Mouse (Mus musculus) neutrophil, adult 65 days (primary cell): ENCODE results near the gene Ang4. TPM values are rescaled to one million over a fixed set of nuclear protein-coding genes. Genes with fewer than 3 reads are reported as not detected.

ENCODE experiments used
- total RNA-seq: library from RNA; stranded (reverse); gene quantifications from 2 replicates; pipeline ENCODE4 v1.2.4, GENCODE M21; 2023

Ang4 gene
- not detected in 2 replicates for total RNA-seq

GRCm38 (mm10) chr14:51773490-51773889 lies at the start of gene Ang4:
Gene Ang4 (minus strand): TSS chr14:51773590.

GRCm38 (mm10) chr14:51799746-51800145 lies 26.4 kb upstream of the Ang4 start, which contains the start of gene AY358078:
Gene AY358078 (plus strand): TSS chr14:51800046.

GRCm38 (mm10) chr14:51717083-51717482 lies 56.3 kb downstream of the Ang4 start, which contains the start of gene Gm5800:
Gene Gm5800 (minus strand): TSS chr14:51717183.

Other genes with a start within 250 kb of the Ang4 start
- not detected in 2 replicates for gene Gm5622, start 220.8 kb downstream of the Ang4 start, total RNA-seq
- not detected in 2 replicates for gene Gm17175, start 199.5 kb downstream of the Ang4 start, total RNA-seq
- gene Gm17174, start 181.5 kb downstream of the Ang4 start, total RNA-seq, result not detected in 2 replicates
- not detected in 2 replicates for gene Gm17078, start 162.3 kb downstream of the Ang4 start, total RNA-seq
- not detected in 2 replicates for gene Gm4181, start 137.9 kb downstream of the Ang4 start, total RNA-seq
- not detected in 2 replicates for gene Gm17079, start 78.1 kb downstream of the Ang4 start, total RNA-seq
- not detected in 2 replicates for gene Gm5800, start 56.4 kb downstream of the Ang4 start, total RNA-seq
- not detected in 2 replicates for gene AY358078, start 26.5 kb upstream of the Ang4 start, total RNA-seq
- gene Ear6, start 80.1 kb upstream of the Ang4 start, total RNA-seq, result 1.0 TPM in 1 of 2 replicates, not detected in the other
- gene Mettl17, start 111.3 kb upstream of the Ang4 start, total RNA-seq, result 14.5 and 25.6 TPM in 2 replicates
- 0.16 and 0.32 TPM in 2 replicates for gene Slc39a2, start 119.3 kb upstream of the Ang4 start, total RNA-seq
- 1.1 and 1.5 TPM in 2 replicates for gene Ndrg2, start 140.6 kb upstream of the Ang4 start, total RNA-seq
- gene Tppp2, start 144.8 kb upstream of the Ang4 start, total RNA-seq, result not detected in 2 replicates
- gene Rnase13, start 149.2 kb upstream of the Ang4 start, total RNA-seq, result not detected in 2 replicates
- 4.5 and 5.0 TPM in 2 replicates for gene Arhgef40, start 211.1 kb upstream of the Ang4 start, total RNA-seq
- not detected in 2 replicates for gene Tmem253, start 242.1 kb upstream of the Ang4 start, total RNA-seq
- gene Zfp219, start 247.1 kb upstream of the Ang4 start, total RNA-seq, result 7.0 and 10.8 TPM in 2 replicates